Mouse (Mus musculus) kidney, adult 2 months (tissue): ENCODE measurements around the gene Fancd2os.

ENCODE experiments used
- CTCF ChIP-seq: fragments of 200-500 bp; conservative IDR thresholded peaks from 2 replicates; pipeline ENCODE4 v1.5.1; 2011; ENCODE audit warnings: low read depth, mild to moderate bottlenecking, control low read depth, low read length, moderate library complexity, mixed read lengths; ENCODE audit not compliant: insufficient read depth, insufficient read length
- POLR2A ChIP-seq: fragments of 200-500 bp; IDR thresholded peaks from one replicate; pipeline ENCODE4 v1.6.1; 2011; ENCODE audit warnings: low read depth, low read length, control low read depth

- TF ChIP-seq POLR2A (peak; percentile 29), CTCF (peak; percentile 49)
Observed at GRCm38 (mm10) chr6:113604432-113605223, 4.1 kb upstream of the Fancd2os start, which contains the start of gene Brk1.
